In the genomic region with DNA sequence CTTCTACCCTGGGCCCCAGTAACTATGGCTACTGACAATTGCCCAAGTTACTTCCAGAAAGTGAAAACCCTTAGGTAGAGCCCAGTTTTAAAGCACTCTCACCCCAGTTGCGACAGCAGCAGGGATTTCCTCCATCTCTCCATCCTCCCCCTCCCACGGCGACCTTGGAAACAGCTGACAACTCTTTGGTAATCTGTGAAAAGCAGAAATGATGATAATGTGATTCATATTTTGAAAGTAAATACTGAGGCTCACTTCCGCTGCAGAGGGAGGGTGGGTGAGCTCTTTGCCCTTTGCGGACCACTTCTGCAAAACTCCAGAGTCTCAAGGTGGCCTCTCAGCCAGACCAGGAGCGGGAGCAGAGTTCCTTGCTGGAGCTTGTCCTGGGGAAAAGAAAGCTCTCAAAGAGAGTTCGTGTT, we compare ENCODE assay signal across 8 mouse cellular contexts. TPM values are rescaled to one million over a fixed set of nuclear protein-coding genes. Genes with fewer than 3 reads are reported as not detected.
A peak's percentile ranks its signal among the peaks of the same experiment; 100 is the strongest.
DNase-seq lines count a peak whose midpoint lies in the region; ATAC-seq and TF ChIP-seq lines count a peak whose summit lies in the region.

No protein-coding gene starts in this region.

- no peak overlapping the region for H3ac ChIP-seq in myocyte (ENCODE audit: control insufficient read depth, insufficient read length)

- 72% methylated on average over 7 of the region's 7 CpGs for WGBS in kidney, embryonic 15.5 days
- WGBS in forebrain, embryonic 14.5 days: 79% methylated on average over 7 of the region's 7 CpGs
- 79% methylated on average over 7 of the region's 7 CpGs for WGBS in midbrain, embryonic 10.5 days

- no peak overlapping the region for H3K4me3 ChIP-seq in kidney, embryonic 15.5 days (replicated peaks)
- H3K4me3 ChIP-seq in myocyte: no peak overlapping the region
- H3K4me3 ChIP-seq in forebrain, embryonic 14.5 days (ENCODE audit: low read depth, low read length): no peak overlapping the region
- H3K4me3 ChIP-seq in midbrain, embryonic 10.5 days: no peak overlapping the region

- H3K9ac ChIP-seq in kidney, embryonic 15.5 days: no peak overlapping the region
- no peak overlapping the region for H3K9ac ChIP-seq in forebrain, embryonic 14.5 days (ENCODE audit: low read length)

- H3K4me2 ChIP-seq in kidney, embryonic 15.5 days: peak overlapping the region; percentile 84
- peak overlapping the region; percentile 9 for H3K4me2 ChIP-seq in myocyte (ENCODE audit: low read depth)
- H3K4me2 ChIP-seq in forebrain, embryonic 14.5 days (ENCODE audit: low read length): no peak overlapping the region

- no peak for DNase-seq in kidney, adult 11 months
- DNase-seq in heart, postnatal 25 days (ENCODE audit: low spot score): peak; percentile 49
- no peak for DNase-seq in c-Kit-positive CD71-positive TER-119-positive erythroid progenitor cells, embryonic 14.5 days (ENCODE audit: low spot score)
- DNase-seq in forebrain, embryonic 14.5 days (ENCODE audit: low spot score): no peak
- no peak for DNase-seq in midbrain, embryonic 10.5 days (ENCODE audit: low spot score)

- peaks cover 10% of the 10 kb centered on the region for H3K79me2 ChIP-seq in myocyte (ENCODE audit: control insufficient read depth, insufficient read depth)

- no peaks in the 10 kb centered on the region for H3K9me3 ChIP-seq in kidney, embryonic 15.5 days (replicated peaks)
- no peaks in the 10 kb centered on the region for H3K9me3 ChIP-seq in forebrain, embryonic 14.5 days (replicated peaks; ENCODE audit: control insufficient read depth, low read length)
- no peaks in the 10 kb centered on the region for H3K9me3 ChIP-seq in midbrain, embryonic 10.5 days (replicated peaks)

- no peak for ATAC-seq in kidney, embryonic 15.5 days (replicated peaks; ENCODE audit: low FRiP score)
- peak; percentile 1 for ATAC-seq in activated CD4-positive, CD25-positive, alpha-beta regulatory T cell, adult 4 months
- ATAC-seq in forebrain, embryonic 14.5 days: no peak

- H3K36me3 ChIP-seq in kidney, embryonic 15.5 days: no peaks in the 10 kb centered on the region
- no peaks in the 10 kb centered on the region for H3K36me3 ChIP-seq in myocyte (ENCODE audit: control insufficient read depth, insufficient read depth)
- H3K36me3 ChIP-seq in forebrain, embryonic 14.5 days (ENCODE audit: control insufficient read depth, insufficient read depth, low read length): no peaks in the 10 kb centered on the region
- H3K36me3 ChIP-seq in midbrain, embryonic 10.5 days: no peaks in the 10 kb centered on the region

- H3K27me3 ChIP-seq in kidney, embryonic 15.5 days: peaks cover 38% of the 10 kb centered on the region
- H3K27me3 ChIP-seq in myocyte (ENCODE audit: control insufficient read depth, insufficient read depth, insufficient read length): no peaks in the 10 kb centered on the region
- H3K27me3 ChIP-seq in forebrain, embryonic 14.5 days (replicated peaks; ENCODE audit: control insufficient read depth, insufficient read depth, low read length): peaks cover 35% of the 10 kb centered on the region
- peaks cover 57% of the 10 kb centered on the region for H3K27me3 ChIP-seq in midbrain, embryonic 10.5 days (ENCODE audit: low read depth, poor library complexity, severe bottlenecking)

- intact Hi-C loops in heart, postnatal 25 days (cut with DNase I): loop anchor here (5.0 kb wide), 1 partner anchor 55 kb away; no protein-coding TSS in a partner anchor

- peaks cover 29% of the 10 kb centered on the region for H3K4me1 ChIP-seq in kidney, embryonic 15.5 days
- H3K4me1 ChIP-seq in forebrain, embryonic 14.5 days (ENCODE audit: control insufficient read depth, insufficient read depth, low read length): 0 out of 2 replicates have a peak, but pooled peaks cover 3% of the 10 kb centered on the region
- H3K4me1 ChIP-seq in midbrain, embryonic 10.5 days: peaks cover 29% of the 10 kb centered on the region

- no peak overlapping the region for H3K27ac ChIP-seq in kidney, embryonic 15.5 days
- H3K27ac ChIP-seq in forebrain, embryonic 14.5 days (ENCODE audit: low read depth, low read length): no peak overlapping the region
- no peak overlapping the region for H3K27ac ChIP-seq in midbrain, embryonic 10.5 days (replicated peaks)

- no peak for TF ChIP-seq POLR2A in myocyte (IDR thresholded peaks at IDR 0.05; ENCODE audit: insufficient read length, low read depth)

TF ChIP-seq in myocyte, 11 proteins besides CTCF, POLR2A, EP300 and RAD21:
- TF ChIP-seq MYOG (IDR thresholded peaks at IDR 0.05; ENCODE audit: control insufficient read depth in 1 of 3, insufficient read depth in 1 of 3, insufficient read length in 2 of 3, low read depth in 2 of 3) (no peak), USF1 (IDR thresholded peaks at IDR 0.05; ENCODE audit: low read depth) (no peak), E2F4 (IDR thresholded peaks at IDR 0.05; ENCODE audit: insufficient read depth) (no peak), MAX (IDR thresholded peaks at IDR 0.05; ENCODE audit: low read depth) (no peak), REST (IDR thresholded peaks at IDR 0.05; ENCODE audit: insufficient read depth, insufficient read length) (no peak), MYOD1 (IDR thresholded peaks at IDR 0.05; ENCODE audit: control insufficient read depth in 1 of 3, insufficient read length in 2 of 3, low read depth in 2 of 3) (no peak), CEBPB (IDR thresholded peaks at IDR 0.05; ENCODE audit: insufficient read depth, poor library complexity, severe bottlenecking) (no peak)

RNA-seq across cellular contexts. Expression of a gene that starts 3.6 kb away (rescaled TPM):
- polyA plus RNA-seq in kidney, embryonic 15.5 days (2015; fragmentation: Nextera tagmentation; extraction: Ambion mirVana): 12.6 and 14.0 TPM in 2 replicates
- 10 to 100 TPM; 27.6 to 39.0 TPM for polyA plus RNA-seq in activated CD4-positive, CD25-positive, alpha-beta regulatory T cell, adult 4 months (2017; shearing (Covaris generic))
- total RNA-seq in heart, postnatal 25 days (2021): 10 to 100 TPM; 48.2 to 62.5 TPM
- polyA plus RNA-seq in myocyte (2012; fragmentation: generic; extraction: Trizol): 9.8 TPM
- polyA plus RNA-seq in forebrain, embryonic 14.5 days (2014; fragmentation: Nextera tagmentation; extraction: Ambion mirVana): 3.7 and 4.2 TPM in 2 replicates
- 4.0 and 4.1 TPM in 2 replicates for polyA plus RNA-seq in midbrain, embryonic 10.5 days (2016; fragmentation: Nextera tagmentation; extraction: Ambion mirVana)

RNA-seq across cellular contexts. Expression of a gene that starts 17.4 kb away (rescaled TPM):
- 29.0 and 30.3 TPM in 2 replicates for polyA plus RNA-seq in kidney, embryonic 15.5 days (2015; fragmentation: Nextera tagmentation; extraction: Ambion mirVana)
- 10 to 100 TPM; 25.8 to 62.2 TPM for polyA plus RNA-seq in activated CD4-positive, CD25-positive, alpha-beta regulatory T cell, adult 4 months (2017; shearing (Covaris generic))
- total RNA-seq in heart, postnatal 25 days (2021): 10 to 100 TPM in 1 of 2 experiments, 1 to 10 TPM in 1; 7.6 to 10.1 TPM
- 63.4 TPM for polyA plus RNA-seq in myocyte (2012; fragmentation: generic; extraction: Trizol)
- 24.8 and 31.0 TPM in 2 replicates for polyA plus RNA-seq in forebrain, embryonic 14.5 days (2014; fragmentation: Nextera tagmentation; extraction: Ambion mirVana)
- 38.0 and 38.7 TPM in 2 replicates for polyA plus RNA-seq in midbrain, embryonic 10.5 days (2016; fragmentation: Nextera tagmentation; extraction: Ambion mirVana)
